Mouse (Mus musculus) liver, embryonic 14.5 days (tissue): ENCODE data around the gene Mab21l1.

Source experiments
- CTCF ChIP-seq: IDR thresholded peaks from 2 replicates; pipeline ENCODE4 v1.5.1; 2016; ENCODE audit warnings: antibody characterized with exemption, low read depth, control low read depth
- EP300 ChIP-seq: IDR thresholded peaks from 2 replicates; pipeline ENCODE4 v1.6.1; 2016; ENCODE audit warnings: antibody characterized with exemption, low read depth

DNA sequence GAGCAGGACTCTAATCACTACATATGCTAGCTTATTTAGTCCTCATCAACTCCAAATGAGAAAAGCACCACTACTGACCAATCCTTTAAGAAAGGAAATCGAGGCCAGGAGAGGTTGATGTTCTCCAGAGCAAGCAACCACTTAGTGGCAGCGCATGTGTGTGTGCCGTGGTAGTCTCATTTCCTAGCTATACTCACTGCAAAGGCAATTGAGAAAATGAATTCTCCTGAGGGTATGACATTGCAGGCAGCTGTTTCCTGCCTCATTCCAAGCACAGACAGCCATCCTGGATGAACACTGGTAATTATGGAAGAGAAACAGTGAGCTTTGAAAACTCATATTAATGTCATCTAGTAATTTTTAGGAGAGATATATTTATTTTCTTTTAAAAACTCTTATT is 42.6 kb downstream of the Mab21l1 start:
- TF ChIP-seq CTCF (no peak), EP300 (no peak)
